Mouse (Mus musculus): ENCODE results near the gene Syne1. TPM values are rescaled to one million over a fixed set of nuclear protein-coding genes. Genes with fewer than 3 reads are reported as not detected.

The Syne1 gene
- polyA plus RNA-seq, 1 experiment, result 10.2 TPM

GRCm38 (mm10) chr10:5480552-5481550 lies 70.4 kb downstream of the Syne1 start:
- TF ChIP-seq GATA1 (IDR thresholded peaks at IDR 0.05; ENCODE audit: low read length), result no peak

- TF ChIP-seq GATA1 (IDR thresholded peaks at IDR 0.05; ENCODE audit: low read length), result no peak
Observed at GRCm38 (mm10) chr10:5480097-5480496, 71.2 kb downstream of the Syne1 start.

- no peak for TF ChIP-seq GATA1 (IDR thresholded peaks at IDR 0.05; ENCODE audit: low read length)
Observed at GRCm38 (mm10) chr10:5468638-5469037, 82.6 kb downstream of the Syne1 start.

- no peak for TF ChIP-seq GATA1 (IDR thresholded peaks at IDR 0.05; ENCODE audit: low read length)
Observed at GRCm38 (mm10) chr10:5453830-5454229, 97.5 kb downstream of the Syne1 start.

- no peak for TF ChIP-seq GATA1 (IDR thresholded peaks at IDR 0.05; ENCODE audit: low read length)
Observed at GRCm38 (mm10) chr10:5449944-5450343, 101.3 kb downstream of the Syne1 start.

- no peak for TF ChIP-seq GATA1 (IDR thresholded peaks at IDR 0.05; ENCODE audit: low read length)
Observed at GRCm38 (mm10) chr10:5447950-5448716, 103.1 kb downstream of the Syne1 start.

GRCm38 (mm10) chr10:5445313-5445712 lies 106.0 kb downstream of the Syne1 start:
- no peak for TF ChIP-seq GATA1 (IDR thresholded peaks at IDR 0.05; ENCODE audit: low read length)

- no peak for TF ChIP-seq GATA1 (IDR thresholded peaks at IDR 0.05; ENCODE audit: low read length)
Observed at GRCm38 (mm10) chr10:5443020-5443419, 108.3 kb downstream of the Syne1 start.

GRCm38 (mm10) chr10:5439802-5440350 lies 111.4 kb downstream of the Syne1 start:
- no peak for TF ChIP-seq GATA1 (IDR thresholded peaks at IDR 0.05; ENCODE audit: low read length)

GRCm38 (mm10) chr10:5437766-5438165 lies 113.5 kb downstream of the Syne1 start:
- no peak for TF ChIP-seq GATA1 (IDR thresholded peaks at IDR 0.05; ENCODE audit: low read length)

GRCm38 (mm10) chr10:5423984-5424383 lies 127.3 kb downstream of the Syne1 start:
- TF ChIP-seq GATA1 (IDR thresholded peaks at IDR 0.05; ENCODE audit: low read length), result no peak

- no peak for TF ChIP-seq GATA1 (IDR thresholded peaks at IDR 0.05; ENCODE audit: low read length)
Observed at GRCm38 (mm10) chr10:5415730-5416129, 135.6 kb downstream of the Syne1 start.

GRCm38 (mm10) chr10:5384131-5384776 lies 167.0 kb downstream of the Syne1 start:
- TF ChIP-seq GATA1 (IDR thresholded peaks at IDR 0.05; ENCODE audit: low read length), result no peak

- no peak for TF ChIP-seq GATA1 (IDR thresholded peaks at IDR 0.05; ENCODE audit: low read length)
Observed at GRCm38 (mm10) chr10:5381536-5381935, 169.7 kb downstream of the Syne1 start.

GRCm38 (mm10) chr10:5378969-5379368 lies 172.3 kb downstream of the Syne1 start:
- no peak for TF ChIP-seq GATA1 (IDR thresholded peaks at IDR 0.05; ENCODE audit: low read length)

Measured in G1E-ER4 (cell line).